In the genomic region with DNA sequence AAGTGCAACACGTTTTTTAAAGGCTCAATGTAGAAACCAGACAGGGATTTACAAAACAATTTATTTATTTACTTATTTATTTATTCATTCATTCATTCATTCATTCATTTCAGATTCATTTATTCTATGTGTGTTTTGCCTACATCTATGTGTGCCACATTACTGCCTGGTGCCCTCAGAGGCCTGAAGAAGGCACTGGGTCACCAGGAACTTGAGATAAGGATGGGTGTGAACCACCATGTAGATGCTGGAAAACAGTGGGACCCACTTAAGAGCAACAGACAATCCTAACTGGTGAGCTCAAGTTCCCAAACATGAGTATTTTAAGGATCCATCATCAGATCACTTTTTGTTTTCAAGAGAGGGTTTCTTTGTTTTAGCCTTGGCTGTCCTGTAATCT, we compare ENCODE assay signal across 13 mouse cellular contexts.
"Had no signal": no experiment of that assay in that cellular context is flagged by ENCODE, and none has a peak within 500 bp of the region (broad histone marks: within the 10 kb centered on the region; RNA-seq: fewer than 3 reads in every experiment).

No protein-coding gene starts in this region.

- H3K27me3 ChIP-seq: limb, embryonic 15.5 days; lung, embryonic 15.5 days; neural tube, embryonic 15.5 days had no signal

- H3K9ac ChIP-seq: limb, embryonic 15.5 days; lung, embryonic 15.5 days; neural tube, embryonic 15.5 days had no signal

- H3K4me3 ChIP-seq: left cerebral cortex, adult 2 months; limb, embryonic 15.5 days; lung, embryonic 15.5 days; midbrain, embryonic 10.5 days; myocyte; neural tube, embryonic 15.5 days had no signal

- H3K4me2 ChIP-seq: limb, embryonic 15.5 days; lung, embryonic 15.5 days; neural tube, embryonic 15.5 days had no signal

- H3K4me1 ChIP-seq: limb, embryonic 15.5 days; lung, embryonic 15.5 days; midbrain, embryonic 10.5 days; neural tube, embryonic 15.5 days had no signal

- ATAC-seq: intestine, embryonic 16.5 days had no signal

- H3K9me3 ChIP-seq: limb, embryonic 15.5 days; lung, embryonic 15.5 days; midbrain, embryonic 10.5 days; neural tube, embryonic 15.5 days had no signal

- DNase-seq: kidney, adult 8-10 months; kidney, postnatal 25 days; lung, postnatal 14 days; midbrain, embryonic 14.5 days; thymus, adult 18-20 months; thymus, postnatal 14 days had no signal

- H3K27ac ChIP-seq: left cerebral cortex, adult 2 months; limb, embryonic 15.5 days; lung, embryonic 15.5 days; midbrain, embryonic 10.5 days; neural tube, embryonic 15.5 days had no signal
